Mouse (Mus musculus) embryonic facial prominence, embryonic 13.5 days (tissue): ENCODE measurements at regions not wholly inside any gene's neighbourhood (a gene's known extent, or its start where the extent isn't known, plus 50 kb on each side); places are given as distances from the start of the nearest gene placed in this dataset.

ENCODE experiments used
- ATAC-seq: fragments of 200-750 bp; cut with Nextera tagmentation; 2 replicates; pipeline ENCODE4 v1.8.0; 2017; ENCODE audit warnings: low read depth; ENCODE audit not compliant: insufficient number of reproducible peaks, insufficient read depth, low FRiP score, low TSS enrichment
- H3K27ac ChIP-seq: fragments of 300-500 bp; sonication (generic); 2 replicates; pipeline ENCODE4 v1.5.1; 2015; ENCODE audit warnings: moderate library complexity, mild to moderate bottlenecking, inconsistent platforms
- H3K27me3 ChIP-seq: fragments of 300-500 bp; sonication (generic); 2 replicates; pipeline ENCODE4 v1.6.1; 2015; ENCODE audit warnings: mild to moderate bottlenecking, inconsistent platforms
- H3K36me3 ChIP-seq: fragments of 300-500 bp; sonication (generic); 2 replicates; pipeline ENCODE4 v1.6.1; 2015; ENCODE audit warnings: mild to moderate bottlenecking, inconsistent platforms
- H3K4me1 ChIP-seq: fragments of 300-500 bp; sonication (generic); 2 replicates; pipeline ENCODE4 v1.6.1; 2015; ENCODE audit warnings: inconsistent platforms
- H3K4me2 ChIP-seq: fragments of 300-500 bp; sonication (generic); 2 replicates; pipeline ENCODE4 v1.6.1; 2015; ENCODE audit warnings: moderate library complexity, mild to moderate bottlenecking, inconsistent platforms
- H3K4me3 ChIP-seq: fragments of 300-500 bp; sonication (generic); 2 replicates; pipeline ENCODE4 v1.5.1; 2015; ENCODE audit warnings: mild to moderate bottlenecking, inconsistent platforms
- H3K9ac ChIP-seq: fragments of 300-500 bp; sonication (generic); 2 replicates; pipeline ENCODE4 v1.6.1; 2015; ENCODE audit warnings: mild to moderate bottlenecking, inconsistent platforms
- H3K9me3 ChIP-seq: fragments of 300-500 bp; sonication (generic); 2 replicates; pipeline ENCODE4 v1.6.1; 2016; ENCODE audit warnings: inconsistent platforms
- WGBS: fragments of 180-500 bp; shearing (Covaris S2); methylation state at CpG from one replicate; pipeline ENCODE4 v1.1.7; 2015; ENCODE audit warnings: mixed read lengths; 5-methylcytosine and 5-hydroxymethylcytosine counted together

- Histone ChIP-seq H3K4me3 (no peak overlapping the region), H3K27ac (no peak overlapping the region), H3K4me2 (no peak overlapping the region), H3K36me3 (no peaks in the 10 kb centered on the region), H3K9ac (no peak overlapping the region), H3K27me3 (no peaks in the 10 kb centered on the region), H3K4me1 (no peaks in the 10 kb centered on the region), H3K9me3 (no peaks in the 10 kb centered on the region)
- WGBS, result 61% methylated on average over 3 of the region's 3 CpGs
- ATAC-seq, result no peak
Measured at GRCm38 (mm10) chr19:16045261-16045660, 60.5 kb upstream of the Cep78 start.

GRCm38 (mm10) chr19:16044169-16044568 lies 59.4 kb upstream of the Cep78 start:
- no peak overlapping the region for H3K4me2 ChIP-seq
- H3K4me3 ChIP-seq, result no peak overlapping the region
- H3K9ac ChIP-seq, result no peak overlapping the region
- no peak for ATAC-seq
- H3K9me3 ChIP-seq, result no peaks in the 10 kb centered on the region
- no peaks in the 10 kb centered on the region for H3K27me3 ChIP-seq
- 80% methylated on average over 5 of the region's 5 CpGs for whole genome bisulfite sequencing
- H3K27ac ChIP-seq, result no peak overlapping the region
- H3K4me1 ChIP-seq, result no peaks in the 10 kb centered on the region
- H3K36me3 ChIP-seq, result no peaks in the 10 kb centered on the region

DNA sequence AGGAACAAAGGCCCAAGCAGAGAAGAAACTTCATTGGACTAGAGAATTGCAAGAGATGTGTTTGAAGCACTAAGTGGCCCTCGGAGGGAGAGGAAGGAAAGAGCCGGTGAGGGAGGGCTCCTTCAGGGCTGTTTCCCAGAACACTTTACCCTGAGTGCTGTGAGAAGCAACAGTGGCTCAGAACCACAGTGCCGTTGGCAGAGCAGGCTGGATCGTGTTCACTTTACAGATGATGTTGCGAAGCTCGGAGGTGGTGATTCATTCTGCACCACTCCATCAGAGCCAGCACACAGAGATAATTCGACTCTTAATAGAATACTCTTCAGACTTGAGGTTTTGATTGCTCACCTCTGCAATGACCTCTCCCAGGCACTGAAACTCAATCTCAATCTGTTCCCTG lies 58.2 kb upstream of the Cep78 start:
- H3K9ac ChIP-seq, result no peak overlapping the region
- no peak overlapping the region for H3K4me3 ChIP-seq
- 82% methylated on average over 7 of the region's 7 CpGs for WGBS
- H3K27ac ChIP-seq, result no peak overlapping the region
- ATAC-seq, result no peak
- H3K9me3 ChIP-seq, result no peaks in the 10 kb centered on the region
- H3K4me1 ChIP-seq, result no peaks in the 10 kb centered on the region
- H3K4me2 ChIP-seq, result no peak overlapping the region
- H3K36me3 ChIP-seq, result no peaks in the 10 kb centered on the region
- H3K27me3 ChIP-seq, result no peaks in the 10 kb centered on the region

DNA sequence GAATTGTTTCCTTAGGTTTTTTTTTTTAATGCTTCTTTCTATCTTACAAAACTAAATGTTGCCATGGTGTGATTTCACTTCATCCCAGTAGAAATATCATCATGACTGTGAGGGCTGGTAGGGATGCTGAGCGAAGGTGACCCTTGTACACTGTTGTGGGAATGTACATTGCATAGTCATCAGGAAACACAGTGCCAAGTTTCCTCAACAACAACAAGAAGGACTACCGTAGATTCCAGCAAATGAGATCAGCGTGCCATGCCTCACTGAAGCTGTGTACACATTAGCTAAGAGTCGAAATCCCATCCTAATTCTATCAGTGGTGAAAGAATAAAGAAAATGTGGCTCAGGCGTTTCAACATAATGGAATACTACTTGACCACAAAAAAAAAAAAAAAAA lies 57.1 kb upstream of the Cep78 start:
- 83% methylated on average over 5 of the region's 5 CpGs for WGBS
- Histone ChIP-seq H3K4me3 (no peak overlapping the region), H3K9me3 (no peaks in the 10 kb centered on the region), H3K9ac (no peak overlapping the region), H3K27me3 (no peaks in the 10 kb centered on the region), H3K36me3 (no peaks in the 10 kb centered on the region), H3K4me1 (no peaks in the 10 kb centered on the region), H3K27ac (no peak overlapping the region), H3K4me2 (no peak overlapping the region)
- no peak for ATAC-seq

DNA sequence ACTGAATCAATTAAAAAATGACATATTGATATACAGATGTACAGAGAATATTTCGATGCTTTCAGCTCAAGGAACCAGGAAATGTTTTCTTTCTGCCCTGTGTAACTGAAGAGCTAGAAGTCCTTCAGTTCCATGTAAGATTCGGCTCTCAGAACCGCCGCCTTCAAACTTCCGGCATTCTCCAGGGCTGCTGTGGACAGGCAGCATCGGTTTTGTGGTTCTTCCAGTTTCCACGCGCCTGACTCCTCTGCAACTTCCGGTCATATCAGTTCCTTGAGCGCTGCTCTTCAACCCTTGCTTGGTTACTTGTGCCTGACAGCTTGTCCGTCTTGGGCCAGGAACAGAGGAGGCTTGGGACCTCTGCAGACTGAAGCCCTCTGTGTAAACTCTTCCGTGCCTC lies 53.0 kb upstream of the Cep78 start:
- Histone ChIP-seq H3K27ac (no peak overlapping the region), H3K36me3 (no peaks in the 10 kb centered on the region), H3K4me3 (no peak overlapping the region), H3K4me1 (no peaks in the 10 kb centered on the region), H3K9me3 (no peaks in the 10 kb centered on the region), H3K9ac (no peak overlapping the region), H3K4me2 (no peak overlapping the region), H3K27me3 (no peaks in the 10 kb centered on the region)
- no peak for ATAC-seq
- 74% methylated on average over 12 of the region's 12 CpGs for WGBS
